Mouse (Mus musculus) adrenal gland, adult (tissue): ENCODE data around the gene Pde10a.
"Not testable (repeated sequence)": the region's sequence is repeated elsewhere in the genome, so short reads cannot be mapped to it uniquely, and the experiment has no call there.

Source experiments
- DNase-seq, 2 experiments: peaks; one replicate each; pipeline ENCODE4 v3.0.0; 2022 to 2023; ENCODE audit warnings: low spot score in 1 of 2; ENCODE audit not compliant: inconsistent age in 2 of 2

Gene Pde10a

GRCm38 (mm10) chr17:8639703-8640380, 114.7 kb downstream of the Pde10a start:
- peak in 1 of 2 experiments; percentile 55 for DNase-seq

DNA sequence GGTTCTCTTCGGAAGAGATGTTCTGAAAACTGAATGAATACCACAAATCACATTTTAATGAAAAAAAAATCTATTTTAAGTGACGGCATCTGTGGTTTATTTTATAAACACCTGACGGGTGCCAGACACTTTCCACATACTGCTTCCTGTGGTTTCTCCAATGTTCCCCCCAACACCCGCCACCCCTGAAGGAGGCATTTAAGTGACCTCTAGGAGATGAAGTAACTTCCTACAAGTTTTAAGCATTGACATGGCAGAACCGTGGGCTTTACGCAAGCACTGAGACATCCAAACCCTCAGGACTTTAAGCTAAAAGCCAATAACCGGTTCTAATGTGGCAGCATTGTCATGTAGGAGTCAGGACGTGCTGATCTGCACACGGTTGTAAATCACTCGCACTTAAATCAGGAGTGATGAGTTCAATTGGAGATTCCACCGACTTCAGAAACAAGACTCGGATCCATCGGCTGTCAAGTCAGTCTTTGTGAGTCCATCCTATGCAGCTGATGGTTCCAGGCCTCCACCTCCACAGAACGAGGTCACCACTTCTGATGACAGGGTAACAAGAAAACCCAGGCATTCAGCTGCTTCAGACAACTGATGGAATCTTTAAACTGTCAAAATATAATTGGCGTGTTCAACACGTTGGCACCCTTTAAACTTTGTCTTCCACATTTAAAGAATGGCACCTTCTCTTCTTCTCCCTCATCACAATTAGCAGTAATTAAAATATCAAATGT, 115.7 kb downstream of the Pde10a start:
- no peak for DNase-seq

GRCm38 (mm10) chr17:8641491-8641890, 116.3 kb downstream of the Pde10a start:
- DNase-seq = peak in 1 of 2 experiments; percentile 70

GRCm38 (mm10) chr17:8642356-8642755, 117.2 kb downstream of the Pde10a start:
- no peak for DNase-seq

- peak in 1 of 2 experiments; percentile 62 for DNase-seq
These were observed 122.2 kb downstream of the Pde10a start for GRCm38 (mm10) chr17:8647372-8647871.

DNA sequence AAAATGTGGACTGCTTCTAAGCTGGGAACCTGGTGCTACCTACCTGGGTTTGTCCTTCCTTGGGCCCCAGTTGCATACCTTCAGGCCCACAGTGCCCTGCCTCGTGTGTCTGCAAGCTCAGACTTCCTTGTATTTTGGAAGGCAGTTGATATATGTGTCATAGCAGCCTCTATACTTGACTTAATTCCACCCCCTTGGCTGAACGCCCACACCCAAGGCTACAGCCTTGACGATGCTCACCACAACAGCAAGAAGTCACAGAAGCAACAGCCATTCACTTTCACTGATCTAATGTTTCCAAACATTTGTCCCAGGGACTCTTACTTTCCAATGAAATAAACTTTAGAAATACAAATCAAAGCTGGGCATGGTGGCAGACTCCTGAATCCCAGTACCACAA, 123.1 kb downstream of the Pde10a start:
- peak; percentile 92 to 96 for DNase-seq

DNA sequence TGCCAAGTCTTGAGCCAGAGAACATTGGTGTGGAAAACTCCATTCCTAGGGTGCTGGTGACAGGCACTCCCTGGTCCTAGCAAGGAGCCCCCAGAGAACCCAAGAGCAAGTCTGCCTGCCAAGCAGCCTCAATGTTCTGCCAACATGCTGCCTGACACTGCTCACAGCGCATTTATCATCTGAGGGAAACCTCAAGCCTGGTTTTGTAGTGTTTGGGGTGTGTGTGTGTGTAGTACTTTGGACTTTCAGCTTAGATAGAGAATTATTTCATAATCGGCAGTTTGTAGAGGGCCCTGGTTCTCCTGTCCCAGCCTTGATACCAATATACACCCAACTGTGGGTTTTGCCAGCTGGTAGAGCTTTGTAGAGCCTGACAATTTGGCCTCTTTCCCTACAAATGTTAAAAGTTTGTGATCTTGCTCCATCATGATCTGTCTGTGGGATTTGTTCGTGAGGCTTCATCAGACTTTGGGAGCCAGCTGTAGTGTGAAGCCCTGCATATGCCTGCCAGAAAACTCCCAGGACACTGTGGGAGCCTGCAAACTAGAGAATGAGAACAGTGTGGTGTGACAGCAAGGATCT, 127.6 kb downstream of the Pde10a start:
- peak; percentile 58 to 68 for DNase-seq

- DNase-seq = peak; percentile 66 to 83
These were observed 132.5 kb downstream of the Pde10a start for GRCm38 (mm10) chr17:8657661-8658060.

DNA sequence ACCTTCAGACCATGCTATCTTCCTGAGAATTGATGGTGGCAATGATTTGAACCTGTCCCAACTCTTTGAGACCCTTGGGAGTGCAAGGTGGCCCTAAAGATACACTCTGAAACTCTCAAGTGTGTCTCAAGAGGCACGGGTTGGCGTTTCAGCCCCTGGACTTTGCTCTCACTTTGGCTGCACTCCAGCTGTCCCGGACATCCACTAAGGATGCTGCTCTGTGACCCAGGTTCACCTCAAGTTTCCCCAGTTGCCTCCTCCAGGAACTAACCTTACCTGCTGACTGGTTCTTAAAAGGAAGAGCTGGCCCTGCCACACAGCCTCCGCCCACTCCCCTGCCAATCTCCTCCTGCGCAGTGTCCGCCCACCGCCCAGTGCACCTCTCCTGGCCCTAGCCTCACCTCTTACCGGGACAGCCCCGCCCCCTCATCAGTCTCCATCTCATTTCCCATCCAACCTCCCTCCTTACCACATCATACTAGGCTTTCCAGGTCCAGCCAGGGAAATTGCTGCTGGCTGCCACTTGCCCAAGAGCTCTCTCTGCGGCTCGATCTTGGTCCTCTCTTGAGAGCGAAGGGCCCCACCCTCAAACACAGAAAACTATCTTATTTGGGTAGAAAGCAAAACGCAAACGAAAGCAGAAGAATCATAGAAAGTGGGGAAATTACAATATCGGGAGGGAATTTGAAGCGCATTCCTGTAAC, 133.7 kb downstream of the Pde10a start:
- no peak for DNase-seq

DNA sequence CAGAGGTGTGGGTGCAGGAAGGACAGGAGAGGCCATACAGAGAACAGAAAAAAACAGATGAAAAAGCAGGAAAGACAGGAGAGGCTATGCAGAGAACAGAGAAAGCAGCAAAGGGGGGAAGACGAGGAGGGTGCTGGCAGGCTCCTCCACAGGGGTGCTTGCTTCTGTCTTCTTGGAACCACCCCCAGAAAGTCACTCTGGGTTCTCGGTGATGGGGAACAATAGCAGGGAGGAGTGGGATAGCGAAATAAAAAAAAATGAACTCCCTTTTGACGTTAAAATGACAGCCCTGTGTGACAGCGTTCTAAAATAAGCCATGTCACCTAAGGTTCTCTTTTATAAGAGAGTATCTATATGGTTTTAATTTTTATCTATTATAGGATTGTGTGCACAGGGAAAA, 141.7 kb downstream of the Pde10a start:
- no peak for DNase-seq

- peak in 1 of 2 experiments; percentile 2 for DNase-seq
These were observed 149.5 kb downstream of the Pde10a start for GRCm38 (mm10) chr17:8674651-8675050.

- no peak for DNase-seq
These were observed 161.2 kb downstream of the Pde10a start for GRCm38 (mm10) chr17:8686356-8686755.

- no peak for DNase-seq
These were observed 162.9 kb downstream of the Pde10a start for GRCm38 (mm10) chr17:8688096-8688495.

- DNase-seq = no peak
These were observed 173.1 kb downstream of the Pde10a start for GRCm38 (mm10) chr17:8698265-8698664.

GRCm38 (mm10) chr17:8698793-8699192, 173.6 kb downstream of the Pde10a start:
- no peak for DNase-seq

DNA sequence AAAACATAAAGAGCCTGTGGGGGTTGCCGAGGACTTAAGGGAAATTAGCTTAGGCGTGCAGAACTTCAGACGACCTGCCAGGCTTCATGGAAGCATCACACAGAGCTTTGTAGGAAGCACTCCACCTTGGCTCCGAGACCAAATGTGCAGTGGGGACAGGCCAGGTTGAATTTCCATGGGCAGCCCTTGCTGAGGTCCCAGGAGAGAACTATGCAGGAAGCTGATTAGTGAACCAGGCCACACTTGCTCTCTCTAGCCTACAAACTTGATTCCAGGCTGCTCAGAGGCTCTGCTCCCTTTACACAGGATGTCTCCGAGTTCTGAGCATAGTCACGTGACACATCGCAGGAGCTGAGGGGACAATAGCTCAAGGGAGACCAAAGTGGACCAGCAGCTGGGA, 175.9 kb downstream of the Pde10a start:
- no peak for DNase-seq

DNA sequence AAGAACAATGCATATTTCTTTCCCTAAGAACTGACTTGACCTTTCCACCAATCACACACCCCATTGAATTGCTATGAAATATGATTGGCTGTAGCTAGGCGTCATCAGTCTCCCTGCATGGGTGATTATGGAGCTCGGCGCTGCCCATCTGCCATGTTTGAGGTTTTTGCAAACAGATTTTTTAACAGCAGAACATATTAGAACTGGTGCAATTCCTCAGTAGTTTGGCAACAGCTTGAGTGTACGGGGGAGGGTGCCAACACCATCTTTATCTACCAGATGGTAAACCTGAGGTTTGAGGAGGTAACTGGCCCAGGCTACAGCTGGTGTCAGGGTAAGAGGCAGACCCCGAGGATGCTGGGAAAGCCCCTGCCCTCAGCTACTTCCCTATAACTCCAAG, 177.3 kb downstream of the Pde10a start:
- DNase-seq = no peak

- DNase-seq = no peak
These were observed 182.8 kb downstream of the Pde10a start for GRCm38 (mm10) chr17:8708006-8708405.

DNA sequence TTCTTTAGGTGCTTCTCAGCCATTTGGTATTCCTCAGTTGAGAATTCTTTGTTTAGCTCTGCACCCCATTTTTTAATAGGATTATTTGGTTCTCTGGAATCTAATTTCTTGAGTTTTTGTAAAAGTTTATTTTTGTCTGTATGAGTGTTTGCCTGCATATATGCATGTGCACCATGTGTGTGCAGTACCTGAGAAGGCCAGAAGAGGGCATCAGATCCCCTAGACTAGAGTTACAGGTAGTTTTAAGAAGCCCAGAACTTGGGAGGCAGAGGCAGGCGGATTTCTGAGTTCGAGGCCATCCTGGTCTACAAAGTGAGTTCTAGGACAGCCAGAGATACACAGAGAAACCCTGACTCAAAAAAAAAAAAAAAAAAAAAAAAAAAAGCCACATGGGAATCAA, 187.6 kb downstream of the Pde10a start:
- DNase-seq = not testable (repeated sequence)

DNA sequence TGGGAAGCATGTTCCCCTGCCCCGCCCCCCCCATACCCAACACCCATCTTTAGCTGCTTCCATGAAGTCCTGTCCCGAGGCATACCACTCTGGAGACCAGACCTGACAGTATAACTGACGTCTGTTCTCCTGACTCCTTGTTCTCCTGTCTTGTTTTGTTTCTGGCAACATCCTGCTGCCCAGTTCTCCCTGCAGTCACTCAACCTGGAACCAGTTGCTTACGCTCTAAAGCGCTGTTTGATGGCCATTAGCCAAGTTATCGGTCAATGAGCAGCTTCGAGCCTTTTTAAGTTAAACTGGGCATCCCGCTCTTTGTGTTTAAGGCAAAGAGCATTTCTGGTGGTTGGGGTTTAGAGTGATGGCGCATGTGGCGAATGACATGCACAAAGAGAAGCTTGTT, 195.8 kb downstream of the Pde10a start:
- DNase-seq = no peak

- DNase-seq = no peak
These were observed 199.3 kb downstream of the Pde10a start for GRCm38 (mm10) chr17:8724464-8724974.
